ENCODE assay signal across 15 mouse cellular contexts in the genomic region with DNA sequence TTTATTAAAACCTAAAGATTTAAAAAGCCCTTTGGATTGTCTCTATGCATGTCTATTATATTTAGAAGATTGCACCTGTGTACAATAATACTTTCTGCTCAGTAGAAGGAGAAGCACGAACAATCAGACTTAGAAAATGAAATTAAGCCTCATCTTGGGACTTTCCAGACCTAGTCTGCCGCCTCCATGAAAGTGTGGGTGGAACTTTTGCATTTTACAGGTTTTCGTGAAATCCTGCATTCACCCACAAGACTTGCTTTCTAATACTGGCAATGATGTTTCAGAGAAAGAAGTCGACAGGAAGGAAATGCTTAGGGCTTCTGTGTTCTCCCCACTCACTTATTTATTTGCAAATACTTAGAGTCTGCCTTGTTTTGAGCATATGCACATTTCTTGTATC.
"Had no signal": no experiment of that assay in that cellular context is flagged by ENCODE, and none has a peak within 500 bp of the region (broad histone marks: within the 10 kb centered on the region; RNA-seq: fewer than 3 reads in every experiment).

No protein-coding gene starts in this region.

- DNase-seq: gastrocnemius, adult 2 months; gastrocnemius, postnatal 10 days; gastrocnemius, postnatal 25 days; heart, adult 18-20 months; heart, postnatal 10 days; heart, postnatal 4 days; kidney, adult 18-20 months; kidney, adult 8-10 months; kidney, postnatal 10 days; kidney, postnatal 25 days; kidney, postnatal 4 days; liver; liver, embryonic 13.5 days had no signal

- ATAC-seq: hindbrain, embryonic 16.5 days; inflammation-experienced regulatory T-cells, adult 6 months had no signal
